Mouse (Mus musculus): Measurements from ENCODE around the gene Sumo2.

GRCm38 (mm10) chr11:115508061-115508460 lies 28.0 kb downstream of the Sumo2 start:
- TF ChIP-seq CHD2 (IDR thresholded peaks at IDR 0.05; ENCODE audit: low read depth, low read length) (no peak), HCFC1 (IDR thresholded peaks at IDR 0.05; ENCODE audit: borderline replicate concordance, insufficient read depth, low read length) (no peak), ZNF384 (IDR thresholded peaks at IDR 0.05; ENCODE audit: low read depth, low read length) (no peak), MAFK (IDR thresholded peaks at IDR 0.05; ENCODE audit: insufficient read depth, low read depth, low read length) (no peak), ZC3H11A (IDR thresholded peaks at IDR 0.05; ENCODE audit: borderline replicate concordance, low read depth, low read length) (no peak)

Measured in ES-E14 (cell line).